21 mouse cellular contexts compared by ENCODE assay signal in the genomic region with DNA sequence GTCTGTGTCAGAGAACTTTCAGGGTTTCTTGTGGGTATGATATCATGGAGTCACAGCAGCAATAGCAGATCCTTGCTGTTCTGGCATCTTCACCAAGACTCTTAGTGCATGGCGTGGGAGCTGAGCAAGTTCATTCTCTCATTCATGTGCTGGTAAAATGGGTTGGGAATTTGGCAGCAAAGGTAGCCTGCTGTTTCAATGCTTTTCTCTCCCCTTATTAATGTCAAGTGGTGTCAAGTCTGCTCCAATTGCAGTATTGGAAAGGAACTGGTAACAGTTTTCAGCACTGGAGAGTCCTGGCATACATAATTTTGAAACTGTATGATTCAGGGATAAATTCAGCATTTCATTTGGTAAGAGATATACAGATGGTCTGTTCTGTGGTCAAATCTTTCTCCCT.
"Had no signal": no experiment of that assay in that cellular context is flagged by ENCODE, and none has a peak within 500 bp of the region (broad histone marks: within the 10 kb centered on the region; RNA-seq: fewer than 3 reads in every experiment).

No protein-coding gene starts in this region.

- H3K4me2 ChIP-seq: kidney, embryonic 15.5 days; limb, embryonic 12.5 days; limb, embryonic 15.5 days; liver, embryonic 11.5 days; lung, embryonic 14.5 days; midbrain, embryonic 12.5 days; midbrain, embryonic 15.5 days; neural tube, embryonic 13.5 days; stomach, embryonic 15.5 days had no signal

- H3K4me1 ChIP-seq: kidney, embryonic 15.5 days; limb, embryonic 12.5 days; limb, embryonic 15.5 days; midbrain, embryonic 12.5 days; midbrain, embryonic 15.5 days; neural tube, embryonic 13.5 days; stomach, embryonic 15.5 days had no signal

- H3K27ac ChIP-seq: kidney, embryonic 15.5 days; limb, embryonic 12.5 days; limb, embryonic 15.5 days; liver, embryonic 14.5 days; macrophage; midbrain, embryonic 12.5 days; midbrain, embryonic 15.5 days; neural tube, embryonic 13.5 days; stomach, embryonic 15.5 days had no signal

- H3K36me3 ChIP-seq: kidney, embryonic 15.5 days; limb, embryonic 12.5 days; limb, embryonic 15.5 days; midbrain, embryonic 12.5 days; midbrain, embryonic 15.5 days; neural tube, embryonic 13.5 days; stomach, embryonic 15.5 days had no signal

- H3K9me3 ChIP-seq: kidney, embryonic 15.5 days; limb, embryonic 12.5 days; limb, embryonic 15.5 days; midbrain, embryonic 12.5 days; midbrain, embryonic 15.5 days; neural tube, embryonic 13.5 days; stomach, embryonic 15.5 days had no signal

- DNase-seq: kidney, postnatal 10 days; kidney, postnatal 36 days; left cerebral cortex, postnatal 4 days; liver, postnatal 0 days; lung, embryonic 14.5 days; retina, postnatal 1 day; right cerebral cortex, postnatal 25 days; spleen, adult 18-20 months; thymus, postnatal 25 days had no signal

- H3K9ac ChIP-seq: kidney, embryonic 15.5 days; limb, embryonic 12.5 days; limb, embryonic 15.5 days; liver, embryonic 14.5 days; liver, postnatal 0 days; lung, embryonic 14.5 days; midbrain, embryonic 12.5 days; midbrain, embryonic 15.5 days; neural tube, embryonic 13.5 days; stomach, embryonic 15.5 days had no signal

- H3K27me3 ChIP-seq: kidney, embryonic 15.5 days; limb, embryonic 12.5 days; limb, embryonic 15.5 days; midbrain, embryonic 12.5 days; midbrain, embryonic 15.5 days; neural tube, embryonic 13.5 days; stomach, embryonic 15.5 days had no signal

- ATAC-seq: liver, postnatal 0 days; lung, postnatal 0 days; midbrain, embryonic 15.5 days had no signal

- H3K4me3 ChIP-seq: kidney, embryonic 15.5 days; limb, embryonic 12.5 days; limb, embryonic 15.5 days; midbrain, embryonic 12.5 days; midbrain, embryonic 15.5 days; myocyte; neural tube, embryonic 13.5 days; stomach, embryonic 15.5 days had no signal
